ENCODE assay signal across 24 mouse cellular contexts in genomic region chr8:48535833-48536232, GRCm38 (mm10).
"Had no signal": no experiment of that assay in that cellular context is flagged by ENCODE, and none has a peak within 500 bp of the region (broad histone marks: within the 10 kb centered on the region; RNA-seq: fewer than 3 reads in every experiment).

No protein-coding gene starts in this region.

- ATAC-seq: forebrain, postnatal 0 days; hindbrain, postnatal 0 days; intestine, embryonic 16.5 days had no signal

- H3K4me2 ChIP-seq: heart, embryonic 12.5 days; hindbrain, embryonic 13.5 days; hindbrain, embryonic 15.5 days; kidney, embryonic 15.5 days; limb, embryonic 12.5 days had no signal

- DNase-seq: forebrain, postnatal 0 days; gastrocnemius, adult 2 months; gastrocnemius, postnatal 10 days; gastrocnemius, postnatal 25 days; heart, adult 18-20 months; heart, postnatal 14 days; heart, postnatal 36 days; kidney, adult 11 months; kidney, adult 2 months; kidney, adult 9 months; kidney, postnatal 14 days; kidney, postnatal 36 days; layer of hippocampus, adult 9-11 months; layer of hippocampus, postnatal 36 days had no signal

- H3K27ac ChIP-seq: gastrocnemius, adult 2 months; heart, embryonic 10.5 days; hindbrain, embryonic 13.5 days; hindbrain, embryonic 15.5 days; hindbrain, postnatal 0 days; kidney, embryonic 15.5 days; kidney, postnatal 0 days; limb, embryonic 10.5 days; limb, embryonic 12.5 days had no signal

- H3K9ac ChIP-seq: forebrain, postnatal 0 days; heart, embryonic 12.5 days; hindbrain, embryonic 13.5 days; hindbrain, embryonic 15.5 days; kidney, embryonic 15.5 days; limb, embryonic 12.5 days had no signal

- H3K9me3 ChIP-seq: heart, embryonic 10.5 days; heart, embryonic 12.5 days; hindbrain, embryonic 13.5 days; hindbrain, embryonic 15.5 days; kidney, embryonic 15.5 days; limb, embryonic 10.5 days; limb, embryonic 12.5 days had no signal

- H3K36me3 ChIP-seq: heart, embryonic 10.5 days; heart, embryonic 12.5 days; hindbrain, embryonic 13.5 days; hindbrain, embryonic 15.5 days; kidney, embryonic 15.5 days had no signal

- H3K27me3 ChIP-seq: heart, embryonic 12.5 days; hindbrain, embryonic 13.5 days; hindbrain, embryonic 15.5 days; kidney, embryonic 15.5 days; limb, embryonic 12.5 days had no signal

- H3K4me3 ChIP-seq: gastrocnemius, adult 2 months; heart, embryonic 10.5 days; heart, embryonic 12.5 days; hindbrain, embryonic 13.5 days; hindbrain, embryonic 15.5 days; kidney, embryonic 15.5 days; limb, embryonic 10.5 days; limb, embryonic 12.5 days had no signal
